Mouse (Mus musculus) layer of hippocampus, adult 2 months (tissue): ENCODE data around the gene Sestd1. TPM values are rescaled to one million over a fixed set of nuclear protein-coding genes. Genes with fewer than 3 reads are reported as not detected.

Experiments used
- DNase-seq, 2 experiments: peaks; one replicate each; pipeline ENCODE4 v3.0.0; 2022; ENCODE audit warnings: low spot score in 2 of 2
- H3K27ac ChIP-seq: fragments of 200-600 bp; 2 replicates; pipeline ENCODE4 v1.8.1; 2022
- H3K4me3 ChIP-seq: fragments of 200-600 bp; 2 replicates; pipeline ENCODE4 v1.8.1; 2022; ENCODE audit warnings: mild to moderate bottlenecking
- CTCF ChIP-seq: fragments of 200-600 bp; conservative IDR thresholded peaks from 2 replicates; pipeline ENCODE4 v1.8.1; 2022; ENCODE audit warnings: antibody characterized with exemption, mild to moderate bottlenecking, moderate library complexity
- total RNA-seq, 2 experiments: library from RNA; stranded (reverse); gene quantifications; 2 replicates each; pipeline ENCODE4 v1.2.3; 2021

The Sestd1 gene
- total RNA-seq, 2 experiments from 2014 or later: 36.6 to 40.2 TPM

GRCm38 (mm10) chr2:77266011-77266410 lies 14.4 kb downstream of the Sestd1 start:
- Histone ChIP-seq H3K27ac (no peak overlapping the region), H3K4me3 (no peak overlapping the region)
- DNase-seq: no peak
- TF ChIP-seq CTCF: no peak

- Histone ChIP-seq H3K27ac (no peak overlapping the region), H3K4me3 (no peak overlapping the region)
- no peak for DNase-seq
- TF ChIP-seq CTCF: no peak
Measured at GRCm38 (mm10) chr2:77265301-77265700, 15.1 kb downstream of the Sestd1 start.

GRCm38 (mm10) chr2:77264550-77264949 lies 15.8 kb downstream of the Sestd1 start:
- Histone ChIP-seq H3K27ac (peak overlapping the region; percentile 63; the same call in 1 of the 2 replicates), H3K4me3 (no peak overlapping the region)
- no peak for DNase-seq
- TF ChIP-seq CTCF: no peak

GRCm38 (mm10) chr2:77263477-77264435 lies 16.6 kb downstream of the Sestd1 start:
- peak; percentile 22; the same call in 1 of the 2 replicates for TF ChIP-seq CTCF
- no peak overlapping the region for H3K4me3 ChIP-seq
- peak overlapping the region; percentile 63 for H3K27ac ChIP-seq
- no peak for DNase-seq

GRCm38 (mm10) chr2:77260134-77260533 lies 20.3 kb downstream of the Sestd1 start:
- TF ChIP-seq CTCF: peak; percentile 53
- H3K4me3 ChIP-seq: no peak overlapping the region
- DNase-seq: no peak
- no peak overlapping the region for H3K27ac ChIP-seq

GRCm38 (mm10) chr2:77253227-77253626 lies 27.2 kb downstream of the Sestd1 start:
- H3K27ac ChIP-seq: no peak overlapping the region
- no peak for DNase-seq
- H3K4me3 ChIP-seq: no peak overlapping the region
- TF ChIP-seq CTCF: no peak

- no peak overlapping the region for H3K4me3 ChIP-seq
- no peak for DNase-seq
- TF ChIP-seq CTCF: no peak
- no peak overlapping the region for H3K27ac ChIP-seq
Measured at GRCm38 (mm10) chr2:77251736-77252135, 28.7 kb downstream of the Sestd1 start.

GRCm38 (mm10) chr2:77249771-77250681 lies 30.4 kb downstream of the Sestd1 start:
- TF ChIP-seq CTCF: peak; percentile 89
- peak; percentile 20 to 29 for DNase-seq
- no peak overlapping the region; the same call in 1 of the 2 replicates for H3K27ac ChIP-seq
- no peak overlapping the region for H3K4me3 ChIP-seq

GRCm38 (mm10) chr2:77248416-77248815 lies 32.0 kb downstream of the Sestd1 start:
- TF ChIP-seq CTCF: no peak
- H3K4me3 ChIP-seq: no peak overlapping the region
- no peak overlapping the region for H3K27ac ChIP-seq
- DNase-seq: no peak

- Histone ChIP-seq H3K4me3 (no peak overlapping the region), H3K27ac (no peak overlapping the region)
- DNase-seq: no peak
- no peak for TF ChIP-seq CTCF
Measured at GRCm38 (mm10) chr2:77247200-77247830, 33.1 kb downstream of the Sestd1 start.

- peak overlapping the region; percentile 67; the same call in 1 of the 2 replicates for H3K27ac ChIP-seq
- DNase-seq: no peak
- TF ChIP-seq CTCF: no peak
Measured at GRCm38 (mm10) chr2:77245806-77246205, 34.6 kb downstream of the Sestd1 start.

GRCm38 (mm10) chr2:77242248-77242647 lies 38.1 kb downstream of the Sestd1 start:
- TF ChIP-seq CTCF: no peak
- DNase-seq: no peak
- no peak overlapping the region for H3K4me3 ChIP-seq
- no peak overlapping the region for H3K27ac ChIP-seq

More at GRCm38 (mm10) chr2:77245806-77246205, 34.6 kb downstream of the Sestd1 start:
- H3K4me3 ChIP-seq: no peak overlapping the region
